Mouse (Mus musculus) forebrain, postnatal 0 days (tissue): ENCODE measurements around the gene Dydc1. TPM values are rescaled to one million over a fixed set of nuclear protein-coding genes. Genes with fewer than 3 reads are reported as not detected.

Experiments
- ATAC-seq: fragments of 200-750 bp; cut with Nextera tagmentation; 2 replicates; pipeline ENCODE4 v1.8.0; 2017; ENCODE audit warnings: mild to moderate bottlenecking, moderate library complexity
- DNase-seq: peaks from one replicate; pipeline ENCODE4 v3.0.0-alpha.2; 2015
- H3K27ac ChIP-seq: fragments of 300-500 bp; sonication (generic); 2 replicates; pipeline ENCODE4 v1.5.1; 2014; ENCODE audit warnings: low read depth, mild to moderate bottlenecking, antibody characterized with exemption, low read length, moderate library complexity, mixed read lengths
- H3K27me3 ChIP-seq: fragments of 300-500 bp; sonication (generic); 2 replicates; pipeline ENCODE4 v1.6.1; 2014; ENCODE audit warnings: mild to moderate bottlenecking, low read length, mixed read lengths; ENCODE audit not compliant: insufficient read depth
- H3K36me3 ChIP-seq: fragments of 300-500 bp; sonication (generic); 2 replicates; pipeline ENCODE4 v1.6.1; 2014; ENCODE audit warnings: mild to moderate bottlenecking, moderate library complexity; ENCODE audit not compliant: insufficient read depth
- H3K4me1 ChIP-seq: fragments of 300-500 bp; sonication (generic); 2 replicates; pipeline ENCODE4 v1.6.1; 2014; ENCODE audit warnings: antibody characterized with exemption; ENCODE audit not compliant: insufficient read depth
- H3K4me2 ChIP-seq: fragments of 300-500 bp; sonication (generic); 2 replicates; pipeline ENCODE4 v1.6.1; 2014; ENCODE audit warnings: low read depth, mild to moderate bottlenecking, moderate library complexity
- H3K4me3 ChIP-seq: fragments of 300-500 bp; sonication (generic); 2 replicates; pipeline ENCODE4 v1.5.1; 2014; ENCODE audit warnings: low read depth, low read length, mixed read lengths
- H3K9ac ChIP-seq: fragments of 300-500 bp; sonication (generic); 2 replicates; pipeline ENCODE4 v1.6.1; 2014; ENCODE audit warnings: mild to moderate bottlenecking
- H3K9me3 ChIP-seq: fragments of 300-500 bp; sonication (generic); 2 replicates; pipeline ENCODE4 v1.6.1; 2016; ENCODE audit warnings: low read length
- CTCF ChIP-seq: sonication (generic); IDR thresholded peaks from 2 replicates; pipeline ENCODE4 v1.5.1; 2016; ENCODE audit warnings: antibody characterized with exemption, control low read depth, low read depth
- WGBS: fragments of 180-500 bp; shearing (Covaris S2); extraction: QIAGEN DNeasy Blood & Tissue Kit; methylation state at CpG from one replicate; pipeline ENCODE4 v1.1.7; 2014; 5-methylcytosine and 5-hydroxymethylcytosine counted together
- polyA plus RNA-seq: library from polyadenylated mRNA; unstranded; fragments of >200 nt; fragmentation: Nextera tagmentation; extraction: Ambion mirVana; gene quantifications from 2 replicates; pipeline ENCODE4 v1.2.1, GENCODE M21; 2015
- total RNA-seq: library from RNA; depleted of rRNA; stranded (reverse); fragments of >200 nt; gene quantifications from 2 replicates; pipeline ENCODE4 v1.2.3, GENCODE M21; 2014; rRNA removed

The Dydc1 gene
- total and polyA plus RNA-seq, 2 experiments from 2014 or later: 0.45 TPM; not detected in 1

DNA sequence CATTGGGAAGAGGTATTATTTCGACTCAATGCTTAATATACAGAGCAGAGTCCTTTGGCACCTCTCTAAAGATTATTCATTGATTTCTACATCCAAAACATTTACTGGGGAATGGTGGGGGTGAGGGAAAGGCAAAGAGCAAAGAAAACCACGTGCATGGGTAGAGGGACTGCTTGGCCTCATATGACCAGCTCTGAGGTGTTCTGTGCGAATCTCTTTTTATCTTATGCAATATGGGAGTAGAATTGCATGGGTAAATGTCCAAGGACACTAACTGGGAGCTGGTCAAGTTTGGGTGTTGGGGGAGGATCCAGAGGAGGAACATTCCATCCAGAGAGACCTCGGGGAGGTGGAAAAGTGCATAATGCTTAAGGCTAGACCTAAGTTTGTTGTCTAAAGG is 40.2 kb downstream of the Dydc1 start:
- WGBS: 79% methylated on average over 4 of the region's 4 CpGs
- no peak overlapping the region for H3K27ac ChIP-seq
- ATAC-seq (no peak), DNase-seq (no peak)
- no peaks in the 10 kb centered on the region for H3K27me3 ChIP-seq
- TF ChIP-seq CTCF: no peak
- H3K9me3 ChIP-seq: no peaks in the 10 kb centered on the region
- no peak overlapping the region for H3K4me2 ChIP-seq
- no peak overlapping the region for H3K4me3 ChIP-seq
- H3K9ac ChIP-seq: no peak overlapping the region
- no peaks in the 10 kb centered on the region for H3K4me1 ChIP-seq
- no peaks in the 10 kb centered on the region for H3K36me3 ChIP-seq

GRCm38 (mm10) chr14:41116271-41116670 is 43.6 kb downstream of the Dydc1 start:
- DNase-seq (no peak), ATAC-seq (no peak)
- no peak overlapping the region for H3K4me3 ChIP-seq
- no peak overlapping the region for H3K27ac ChIP-seq
- no peak overlapping the region for H3K9ac ChIP-seq
- H3K9me3 ChIP-seq: no peaks in the 10 kb centered on the region
- H3K36me3 ChIP-seq: no peaks in the 10 kb centered on the region
- no peaks in the 10 kb centered on the region for H3K4me1 ChIP-seq
- H3K4me2 ChIP-seq: no peak overlapping the region
- 93% methylated on average over 3 of the region's 3 CpGs for WGBS
- no peaks in the 10 kb centered on the region for H3K27me3 ChIP-seq
- no peak for TF ChIP-seq CTCF

- TF ChIP-seq CTCF: no peak
- H3K27me3 ChIP-seq: no peaks in the 10 kb centered on the region
- ATAC-seq (no peak), DNase-seq (no peak)
- no peak overlapping the region for H3K27ac ChIP-seq
- 91% methylated on average over 5 of the region's 5 CpGs for WGBS
- no peaks in the 10 kb centered on the region for H3K36me3 ChIP-seq
- H3K9ac ChIP-seq: no peak overlapping the region
- no peak overlapping the region for H3K4me2 ChIP-seq
- no peaks in the 10 kb centered on the region for H3K4me1 ChIP-seq
- no peak overlapping the region for H3K4me3 ChIP-seq
- H3K9me3 ChIP-seq: no peaks in the 10 kb centered on the region
These were observed 52.0 kb downstream of the Dydc1 start for GRCm38 (mm10) chr14:41124683-41125082.

DNA sequence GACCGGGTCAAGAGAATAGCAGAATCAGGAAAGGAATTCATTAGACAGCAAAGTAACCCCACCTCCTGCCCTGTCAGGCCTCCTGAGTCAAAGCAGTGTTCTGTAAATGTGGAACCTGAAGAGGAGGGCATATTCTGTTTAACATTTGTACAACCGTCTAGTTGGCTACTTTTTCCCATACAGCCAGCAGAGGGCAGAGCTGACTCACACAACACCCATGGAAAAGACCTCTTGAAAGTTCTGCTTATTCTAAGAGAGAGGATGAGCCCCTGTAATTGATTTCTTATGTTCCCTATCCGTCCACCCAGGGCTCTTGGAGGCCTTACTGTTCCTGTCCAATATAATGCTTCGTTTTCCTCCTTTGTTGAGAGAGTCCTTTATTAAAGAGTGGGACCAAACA is 55.3 kb downstream of the Dydc1 start:
- ATAC-seq: peak; percentile 75
- H3K4me1 ChIP-seq: no peaks in the 10 kb centered on the region
- no peaks in the 10 kb centered on the region for H3K27me3 ChIP-seq
- peak; percentile 75 for TF ChIP-seq CTCF
- no peaks in the 10 kb centered on the region for H3K36me3 ChIP-seq
- no peak overlapping the region for H3K4me3 ChIP-seq
- peak; percentile 46 for DNase-seq
- no peak overlapping the region for H3K9ac ChIP-seq
- no peak overlapping the region for H3K27ac ChIP-seq
- H3K9me3 ChIP-seq: no peaks in the 10 kb centered on the region
- WGBS: 20% methylated on average over 4 of the region's 4 CpGs
- H3K4me2 ChIP-seq: no peak overlapping the region

DNA sequence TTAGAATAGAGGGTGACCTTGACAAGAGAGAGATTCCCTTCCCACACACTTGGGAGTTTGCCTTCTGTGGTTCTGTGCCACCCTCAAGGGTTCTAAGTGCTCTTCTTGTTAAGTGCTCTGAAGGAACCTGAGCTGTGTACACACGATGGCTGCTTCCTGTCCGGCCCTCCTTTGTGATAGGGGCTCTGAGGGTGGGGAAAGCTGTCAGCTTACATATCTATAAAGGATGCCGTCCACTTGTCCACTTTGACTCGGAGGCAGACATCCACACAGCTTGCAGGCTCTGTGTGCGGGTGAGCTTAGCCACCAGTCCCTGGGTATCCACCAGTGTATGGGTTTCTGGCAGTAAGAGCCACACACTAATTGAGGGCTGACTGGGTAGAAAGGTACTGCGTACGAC is 58.8 kb downstream of the Dydc1 start, which contains the start of gene Sftpa1:
Gene Sftpa1 (plus strand): TSS at position 243 of the 400 bp plus-strand sequence.
- DNase-seq (no peak), ATAC-seq (no peak)
- H3K27ac ChIP-seq: no peak within 1 kb of the TSS
- no peak for TF ChIP-seq CTCF
- H3K4me3 ChIP-seq: no peak within 1 kb of the TSS
- no peaks in the 10 kb centered on the region for H3K9me3 ChIP-seq
- no peak within 1 kb of the TSS for H3K9ac ChIP-seq
- H3K27me3 ChIP-seq: no peaks in the 10 kb centered on the region
- no peaks in the 10 kb centered on the region for H3K36me3 ChIP-seq
- H3K4me2 ChIP-seq: no peak within 1 kb of the TSS
- H3K4me1 ChIP-seq: no peaks in the 10 kb centered on the region
- 86% methylated on average over 7 of the region's 7 CpGs for WGBS

GRCm38 (mm10) chr14:41137006-41137405 is 64.3 kb downstream of the Dydc1 start:
- no peak overlapping the region for H3K9ac ChIP-seq
- H3K9me3 ChIP-seq: no peaks in the 10 kb centered on the region
- no peaks in the 10 kb centered on the region for H3K4me1 ChIP-seq
- H3K27ac ChIP-seq: no peak overlapping the region
- H3K4me3 ChIP-seq: no peak overlapping the region
- ATAC-seq (no peak), DNase-seq (no peak)
- H3K4me2 ChIP-seq: no peak overlapping the region
- no peaks in the 10 kb centered on the region for H3K36me3 ChIP-seq
- TF ChIP-seq CTCF: no peak
- no peaks in the 10 kb centered on the region for H3K27me3 ChIP-seq

- no peak for ATAC-seq
These were observed 68.0 kb downstream of the Dydc1 start for GRCm38 (mm10) chr14:41140686-41141085.

More at GRCm38 (mm10) chr14:41140686-41141085, 68.0 kb downstream of the Dydc1 start:
- no peak overlapping the region for H3K9ac ChIP-seq
- H3K27me3 ChIP-seq: no peaks in the 10 kb centered on the region
- no peak overlapping the region for H3K4me2 ChIP-seq
- H3K4me3 ChIP-seq: no peak overlapping the region
- H3K4me1 ChIP-seq: no peaks in the 10 kb centered on the region
- no peak for TF ChIP-seq CTCF
- 95% methylated on average over 1 of the region's 1 CpGs for WGBS
- DNase-seq: no peak
- no peaks in the 10 kb centered on the region for H3K9me3 ChIP-seq
- no peak overlapping the region for H3K27ac ChIP-seq
- H3K36me3 ChIP-seq: no peaks in the 10 kb centered on the region

Other genes with a start within 250 kb of the Dydc1 start
- gene Sh2d4b, start 179.6 kb upstream of the Dydc1 start, total RNA-seq: 3.9 and 8.5 TPM in 2 replicates
- gene Sh2d4b, start 179.6 kb upstream of the Dydc1 start, polyA plus RNA-seq: 0.53 and 0.98 TPM in 2 replicates
- gene Tspan14, start 106.1 kb upstream of the Dydc1 start, total RNA-seq: 42.2 and 43.8 TPM in 2 replicates
- 37.8 and 43.1 TPM in 2 replicates for gene Tspan14, start 106.1 kb upstream of the Dydc1 start, polyA plus RNA-seq
- gene Fam213a, start 59.1 kb upstream of the Dydc1 start, total RNA-seq: 92.4 and 106 TPM in 2 replicates
- gene Fam213a, start 59.1 kb upstream of the Dydc1 start, polyA plus RNA-seq: 54.7 and 106 TPM in 2 replicates
- 0.62 and 1.5 TPM in 2 replicates for gene Dydc2, start 3.7 kb upstream of the Dydc1 start, total RNA-seq
- 0.65 and 1.2 TPM in 2 replicates for gene Dydc2, start 3.7 kb upstream of the Dydc1 start, polyA plus RNA-seq
- not detected in 2 replicates for gene Mat1a, start 32.1 kb downstream of the Dydc1 start, total RNA-seq
- not detected in 2 replicates for gene Mat1a, start 32.1 kb downstream of the Dydc1 start, polyA plus RNA-seq
- not detected in 2 replicates for gene Sftpa1, start 58.9 kb downstream of the Dydc1 start, total RNA-seq
- gene Sftpa1, start 58.9 kb downstream of the Dydc1 start, polyA plus RNA-seq: not detected in 2 replicates
- not detected in 2 replicates for gene Mbl1, start 78.5 kb downstream of the Dydc1 start, total RNA-seq
- gene Mbl1, start 78.5 kb downstream of the Dydc1 start, polyA plus RNA-seq: not detected in 2 replicates
- not detected in 2 replicates for gene Sftpd, start 112.2 kb downstream of the Dydc1 start, total RNA-seq
- gene Sftpd, start 112.2 kb downstream of the Dydc1 start, polyA plus RNA-seq: 0.11 TPM in 1 of 2 replicates, not detected in the other
- gene Gm2832, start 205.9 kb downstream of the Dydc1 start, total RNA-seq: 0.31 TPM in 1 of 2 replicates, not detected in the other
- gene Gm2832, start 205.9 kb downstream of the Dydc1 start, polyA plus RNA-seq: 0.13 and 0.16 TPM in 2 replicates